Mouse (Mus musculus): ENCODE results near the gene B9d1. TPM values are rescaled to one million over a fixed set of nuclear protein-coding genes. Genes with fewer than 3 reads are reported as not detected.

B9d1 gene
- polyA plus RNA-seq, 1 experiment from 2014 or later = 56.0 TPM

DNA sequence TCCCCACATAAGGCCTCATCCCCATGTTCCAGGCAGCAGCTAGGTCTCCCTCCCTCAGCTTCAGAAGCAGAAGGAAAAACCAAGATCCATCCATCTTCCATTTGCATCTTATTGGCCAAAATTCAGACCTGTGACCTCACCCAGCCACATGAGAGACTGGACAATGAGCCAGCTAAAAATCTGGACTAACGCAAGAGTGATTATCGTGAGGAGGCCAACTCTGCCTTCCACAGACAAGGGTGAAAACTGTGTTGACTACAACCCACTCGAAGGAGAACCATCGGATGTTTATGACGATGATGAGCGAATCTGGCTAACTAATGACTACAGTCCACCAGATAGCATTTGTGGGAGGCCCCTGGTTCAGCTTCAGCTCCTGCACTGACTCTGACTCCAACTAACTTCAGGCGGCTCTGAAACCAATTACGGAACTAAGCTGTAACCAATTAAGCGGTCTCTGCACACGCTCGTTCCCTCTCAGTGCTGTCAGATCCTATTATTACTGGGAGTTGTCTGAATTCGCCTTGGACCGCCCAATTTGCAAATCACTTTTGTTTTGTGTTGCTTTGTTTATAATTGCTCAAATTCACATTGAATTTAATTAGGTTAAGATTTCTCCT, 21.6 kb upstream of the B9d1 start:
- peaks cover 48% of the 10 kb centered on the region for H3K4me1 ChIP-seq

DNA sequence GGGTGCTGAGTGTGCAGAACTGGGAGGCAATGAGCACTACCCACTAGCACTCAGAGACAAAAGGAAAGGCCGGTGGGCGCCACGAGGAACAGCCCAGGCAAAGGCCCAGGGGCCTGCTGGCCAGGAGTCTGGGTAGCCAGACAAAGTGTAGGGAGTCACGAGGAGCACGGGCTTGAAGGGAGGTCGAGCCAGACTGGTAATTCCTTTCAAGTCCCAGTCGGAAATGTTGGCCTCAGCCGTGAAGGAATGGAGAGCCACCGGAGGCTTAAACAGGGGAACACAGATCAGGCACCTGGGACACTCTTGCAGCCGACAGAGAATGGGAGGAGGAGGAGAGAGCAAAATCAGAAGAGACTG, 20.7 kb upstream of the B9d1 start:
- 14% methylated on average over 10 of the region's 10 CpGs for WGBS
- Histone ChIP-seq H3K9me3 (replicated peaks) (no peaks in the 10 kb centered on the region), H3K4me3 (peak overlapping the region; percentile 39), H3K36me3 (peaks cover 29% of the 10 kb centered on the region), H3K27me3 (ENCODE audit: low read depth, poor library complexity, severe bottlenecking) (no peaks in the 10 kb centered on the region), H3K4me1 (peaks cover 48% of the 10 kb centered on the region), H3K27ac (replicated peaks) (peak overlapping the region; percentile 92)
- no peak for DNase-seq (ENCODE audit: low spot score)

More for the DNA sequence above, 21.6 kb upstream of the B9d1 start:
- Histone ChIP-seq H3K27me3 (ENCODE audit: low read depth, poor library complexity, severe bottlenecking) (no peaks in the 10 kb centered on the region), H3K9me3 (replicated peaks) (no peaks in the 10 kb centered on the region), H3K4me3 (no peak overlapping the region), H3K36me3 (peaks cover 20% of the 10 kb centered on the region), H3K27ac (replicated peaks) (peak overlapping the region; percentile 92; the same call in 1 of the 2 replicates)
- 73% methylated on average over 13 of the region's 13 CpGs for WGBS
- DNase-seq (ENCODE audit: low spot score) = no peak

DNA sequence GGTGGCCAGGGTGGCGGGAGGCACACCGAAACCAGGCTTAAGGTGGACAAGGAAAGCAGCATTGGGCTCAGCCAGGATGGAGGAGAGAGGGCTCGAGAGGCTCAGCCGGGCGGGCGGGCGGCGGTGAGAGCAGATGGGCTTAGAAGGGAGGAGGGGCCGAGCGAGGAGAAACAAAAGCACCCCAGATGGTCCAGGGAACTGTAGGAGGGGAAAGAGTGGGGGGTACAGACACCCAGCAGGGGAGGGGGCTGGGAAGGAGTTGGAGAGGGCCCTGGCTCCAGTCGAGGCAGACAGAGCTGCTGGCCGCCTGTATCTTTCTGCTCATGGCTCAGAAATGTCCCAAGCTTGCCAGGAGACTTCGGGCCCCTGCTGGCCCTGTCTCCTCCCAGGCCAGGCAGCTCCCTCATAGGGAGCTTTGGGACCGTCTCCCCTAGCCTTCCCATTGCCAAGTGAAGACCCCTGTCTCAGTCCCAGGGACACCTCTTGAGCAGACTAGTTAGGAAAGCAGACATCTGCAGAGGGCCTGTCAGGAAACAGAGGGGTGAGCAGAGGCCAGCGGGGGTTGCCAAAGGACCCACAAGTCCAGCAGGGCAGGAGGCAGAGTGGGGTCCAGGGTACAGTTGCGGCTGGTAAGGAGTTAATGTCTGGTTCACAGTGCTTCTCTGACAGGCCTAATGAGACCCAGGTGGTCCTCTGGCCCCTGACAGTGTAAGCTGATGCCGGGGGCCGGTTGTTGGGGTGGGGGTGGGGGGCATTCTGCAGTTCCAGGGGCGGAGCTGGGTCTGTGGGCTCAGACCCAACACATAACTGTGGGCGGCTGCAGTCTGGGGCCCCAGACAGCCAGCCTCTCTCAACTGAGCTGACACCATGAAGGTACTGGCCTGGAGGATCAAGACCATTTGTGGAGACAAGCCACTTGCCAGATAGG, 20.1 kb upstream of the B9d1 start, which contains the start of gene Mfap4:
TSS of gene Mfap4 (plus strand) at position 819 of the 928 bp plus-strand sequence.
- Histone ChIP-seq H3K27ac (replicated peaks) (peak within 1 kb of the TSS; percentile 92), H3K9me3 (replicated peaks) (no peaks in the 10 kb centered on the region), H3K4me3 (peak within 1 kb of the TSS; percentile 39), H3K4me1 (peaks cover 50% of the 10 kb centered on the region), H3K36me3 (peaks cover 35% of the 10 kb centered on the region), H3K27me3 (ENCODE audit: low read depth, poor library complexity, severe bottlenecking) (no peaks in the 10 kb centered on the region)
- 5% methylated on average over 20 of the region's 20 CpGs for WGBS
- peak; percentile 77 for DNase-seq (ENCODE audit: low spot score)

DNA sequence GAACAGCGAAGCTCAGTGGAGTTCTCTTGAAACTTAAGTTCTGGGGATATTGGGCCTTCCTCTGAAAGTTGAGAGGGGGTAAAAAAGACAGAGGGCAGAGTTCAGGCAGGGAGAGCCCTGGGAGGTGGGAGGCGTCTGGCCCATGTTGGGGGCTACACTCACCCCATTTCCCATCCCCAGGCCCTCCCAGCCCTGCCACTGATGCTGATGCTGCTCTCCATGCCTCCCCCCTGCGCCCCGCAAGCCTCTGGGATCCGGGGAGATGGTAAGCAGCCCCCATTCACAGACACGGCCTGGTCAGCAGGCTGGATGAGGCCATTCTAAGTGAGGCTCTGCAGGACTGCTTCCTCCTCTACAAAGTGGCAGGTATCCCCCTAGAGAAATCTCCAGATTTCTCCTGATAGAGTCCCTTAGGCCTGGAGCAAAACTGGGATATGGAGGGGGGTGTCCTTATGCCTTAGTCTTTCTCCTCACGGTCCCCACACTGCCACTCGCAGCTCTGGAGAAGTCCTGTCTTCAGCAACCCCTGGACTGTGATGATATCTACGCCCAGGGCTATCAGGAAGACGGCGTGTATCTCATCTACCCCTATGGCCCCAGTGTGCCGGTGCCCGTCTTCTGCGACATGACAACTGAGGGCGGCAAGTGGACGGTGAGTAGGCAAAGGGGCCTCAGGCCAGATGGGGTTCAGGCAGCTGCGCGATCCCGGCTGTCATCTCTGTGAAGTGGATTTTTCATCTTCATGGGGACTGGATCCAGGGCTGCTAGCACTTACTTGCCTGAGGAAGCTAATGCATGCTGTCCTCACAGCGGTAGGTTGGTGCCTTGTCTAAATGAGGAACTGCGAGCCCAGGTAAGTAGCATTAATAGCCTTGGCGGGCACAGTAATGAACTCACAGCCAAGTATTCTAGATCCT, 19.1 kb upstream of the B9d1 start:
- Histone ChIP-seq H3K27me3 (ENCODE audit: low read depth, poor library complexity, severe bottlenecking) (no peaks in the 10 kb centered on the region), H3K9me3 (replicated peaks) (no peaks in the 10 kb centered on the region), H3K4me3 (peak overlapping the region; percentile 39), H3K27ac (replicated peaks) (peak overlapping the region; percentile 92), H3K36me3 (peaks cover 44% of the 10 kb centered on the region), H3K4me1 (peaks cover 59% of the 10 kb centered on the region)
- DNase-seq (ENCODE audit: low spot score) = no peak
- WGBS = 71% methylated on average over 22 of the region's 22 CpGs

DNA sequence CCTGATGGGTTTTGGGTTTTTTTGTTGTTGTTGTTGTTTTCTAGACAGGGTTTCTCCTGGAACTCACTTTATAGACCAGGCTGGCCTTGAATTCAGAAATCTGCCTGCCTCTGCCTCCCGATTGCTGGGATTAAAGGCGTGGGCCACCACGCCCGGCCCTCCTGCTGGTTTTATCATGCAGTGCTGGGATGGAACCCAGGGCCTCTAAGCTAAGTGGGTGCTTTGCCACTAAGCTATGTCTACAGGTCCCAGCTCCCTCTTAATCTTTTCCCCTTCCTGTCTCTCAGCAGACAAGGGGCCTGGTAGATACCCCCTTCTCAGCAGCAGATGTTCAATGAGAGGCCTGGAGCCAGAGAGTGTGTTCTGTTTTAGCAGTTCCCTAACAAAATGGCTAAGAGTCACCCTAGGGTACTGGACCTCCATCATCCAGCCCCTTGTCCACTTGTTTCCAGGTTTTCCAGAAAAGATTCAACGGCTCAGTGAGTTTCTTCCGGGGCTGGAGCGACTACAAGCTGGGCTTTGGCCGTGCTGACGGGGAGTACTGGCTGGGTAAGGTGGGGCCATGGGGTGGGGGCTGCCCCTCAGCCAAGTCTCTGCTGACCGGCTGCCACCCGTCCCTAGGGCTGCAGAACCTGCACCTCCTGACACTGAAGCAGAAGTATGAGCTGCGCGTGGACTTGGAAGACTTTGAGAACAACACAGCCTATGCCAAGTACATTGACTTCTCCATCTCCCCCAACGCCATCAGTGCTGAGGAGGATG, 18.3 kb upstream of the B9d1 start:
- 91% methylated on average over 14 of the region's 14 CpGs for WGBS
- peaks cover 53% of the 10 kb centered on the region for H3K36me3 ChIP-seq
- H3K4me3 ChIP-seq = peak overlapping the region; percentile 39
- H3K9me3 ChIP-seq (replicated peaks) = no peaks in the 10 kb centered on the region
- DNase-seq (ENCODE audit: low spot score) = no peak
- H3K27me3 ChIP-seq (ENCODE audit: low read depth, poor library complexity, severe bottlenecking) = no peaks in the 10 kb centered on the region
- H3K27ac ChIP-seq (replicated peaks) = peak overlapping the region; percentile 92
- H3K4me1 ChIP-seq = peaks cover 58% of the 10 kb centered on the region

DNA sequence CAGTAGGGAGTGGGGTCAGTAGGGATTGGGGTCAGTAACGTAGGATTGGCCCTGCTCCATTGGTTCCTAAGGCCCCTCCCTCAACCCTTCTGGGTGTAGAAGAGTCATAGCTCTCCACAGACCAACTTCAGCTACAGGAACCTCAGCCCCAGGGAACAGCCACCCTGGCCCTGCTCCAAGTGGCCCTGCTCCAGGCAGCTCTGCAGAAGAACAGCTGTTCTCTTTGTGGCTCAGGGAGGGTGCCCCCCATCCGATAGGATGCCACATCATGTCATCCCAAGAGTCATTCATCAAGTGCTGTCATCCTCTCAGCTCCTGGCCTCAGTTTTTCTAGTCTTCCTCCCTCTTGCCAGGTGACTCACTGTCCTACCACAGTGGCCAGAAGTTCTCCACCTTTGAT, 17.5 kb upstream of the B9d1 start:
- no peaks in the 10 kb centered on the region for H3K27me3 ChIP-seq (ENCODE audit: low read depth, poor library complexity, severe bottlenecking)
- no peak for DNase-seq (ENCODE audit: low spot score)
- peaks cover 60% of the 10 kb centered on the region for H3K36me3 ChIP-seq
- peaks cover 56% of the 10 kb centered on the region for H3K4me1 ChIP-seq
- no peak overlapping the region for H3K27ac ChIP-seq (replicated peaks)
- 83% methylated on average over 2 of the region's 2 CpGs for WGBS
- no peaks in the 10 kb centered on the region for H3K9me3 ChIP-seq (replicated peaks)
- no peak overlapping the region for H3K4me3 ChIP-seq

DNA sequence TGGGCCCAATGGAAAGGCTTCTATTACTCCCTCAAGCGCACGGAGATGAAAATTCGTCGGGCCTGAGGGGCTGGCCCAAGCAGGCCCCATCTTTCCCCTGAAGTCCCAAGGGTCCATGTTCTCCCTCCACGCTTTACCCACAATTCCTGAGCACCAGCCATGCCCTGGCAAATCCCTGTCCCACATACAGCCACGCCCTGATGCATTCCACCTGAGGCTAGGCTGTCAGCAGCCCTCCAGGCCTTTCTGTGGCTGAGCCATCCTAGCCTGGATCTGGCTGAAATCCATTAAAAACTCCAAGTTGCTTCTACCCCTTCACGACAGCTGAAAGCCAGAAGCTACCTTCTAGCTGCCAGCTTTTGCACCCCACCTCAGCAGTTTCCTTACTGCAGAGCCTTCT, 17.0 kb upstream of the B9d1 start:
- WGBS = 93% methylated on average over 7 of the region's 7 CpGs
- Histone ChIP-seq H3K27ac (replicated peaks) (no peak overlapping the region), H3K36me3 (peaks cover 66% of the 10 kb centered on the region), H3K9me3 (replicated peaks) (no peaks in the 10 kb centered on the region), H3K27me3 (ENCODE audit: low read depth, poor library complexity, severe bottlenecking) (no peaks in the 10 kb centered on the region), H3K4me3 (no peak overlapping the region), H3K4me1 (peaks cover 61% of the 10 kb centered on the region)
- DNase-seq (ENCODE audit: low spot score) = no peak

DNA sequence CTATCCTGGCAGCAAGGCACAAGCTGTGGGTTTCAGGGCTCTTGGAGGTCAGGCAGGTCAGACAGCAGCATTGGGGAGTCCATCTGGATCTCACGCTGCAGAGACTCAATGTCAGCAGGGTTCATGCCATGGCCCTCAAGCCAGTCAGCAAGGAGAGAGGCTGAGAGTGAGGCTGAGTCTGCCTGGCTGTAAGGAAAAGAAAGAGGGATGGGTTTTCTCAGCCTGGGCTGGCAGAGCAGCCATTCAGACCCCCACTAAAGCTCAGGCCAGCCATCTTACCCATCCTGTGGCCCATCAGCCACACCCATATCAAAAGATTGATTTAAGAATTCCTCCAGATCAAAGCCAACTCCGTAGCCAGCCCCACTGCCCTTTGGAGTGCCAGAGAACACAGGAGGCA, 15.9 kb upstream of the B9d1 start:
- Histone ChIP-seq H3K4me3 (no peak overlapping the region), H3K4me1 (peaks cover 63% of the 10 kb centered on the region), H3K36me3 (peaks cover 67% of the 10 kb centered on the region), H3K9me3 (replicated peaks) (no peaks in the 10 kb centered on the region), H3K27ac (replicated peaks) (no peak overlapping the region), H3K27me3 (ENCODE audit: low read depth, poor library complexity, severe bottlenecking) (no peaks in the 10 kb centered on the region)
- DNase-seq (ENCODE audit: low spot score) = no peak
- WGBS = 87% methylated on average over 2 of the region's 2 CpGs

DNA sequence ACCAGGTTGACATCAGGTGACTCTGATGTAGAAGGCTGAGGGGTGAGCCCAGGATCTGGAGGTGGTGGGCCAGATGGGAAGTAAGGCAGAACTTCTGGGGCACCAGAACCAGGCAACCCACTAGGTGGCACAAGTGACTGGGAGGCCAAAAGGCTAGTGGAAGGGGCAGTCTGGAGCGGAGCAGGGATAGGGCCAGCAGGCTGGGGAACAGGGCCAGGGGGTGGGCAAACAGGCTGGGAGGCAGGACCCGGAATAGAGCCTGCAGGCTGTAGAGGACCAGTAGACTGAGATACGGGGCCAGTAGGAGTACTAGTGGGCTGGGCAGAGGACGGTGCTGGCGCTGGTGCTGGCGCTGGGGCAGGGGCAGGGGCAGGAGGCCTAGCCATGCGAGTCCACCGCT, 15.1 kb upstream of the B9d1 start:
- Histone ChIP-seq H3K36me3 (peaks cover 67% of the 10 kb centered on the region), H3K4me3 (peak overlapping the region; percentile 21; the same call in 1 of the 2 replicates), H3K9me3 (replicated peaks) (no peaks in the 10 kb centered on the region), H3K27ac (replicated peaks) (no peak overlapping the region), H3K4me1 (peaks cover 57% of the 10 kb centered on the region), H3K27me3 (ENCODE audit: low read depth, poor library complexity, severe bottlenecking) (no peaks in the 10 kb centered on the region)
- no peak for DNase-seq (ENCODE audit: low spot score)
- 96% methylated on average over 8 of the region's 8 CpGs for WGBS

DNA sequence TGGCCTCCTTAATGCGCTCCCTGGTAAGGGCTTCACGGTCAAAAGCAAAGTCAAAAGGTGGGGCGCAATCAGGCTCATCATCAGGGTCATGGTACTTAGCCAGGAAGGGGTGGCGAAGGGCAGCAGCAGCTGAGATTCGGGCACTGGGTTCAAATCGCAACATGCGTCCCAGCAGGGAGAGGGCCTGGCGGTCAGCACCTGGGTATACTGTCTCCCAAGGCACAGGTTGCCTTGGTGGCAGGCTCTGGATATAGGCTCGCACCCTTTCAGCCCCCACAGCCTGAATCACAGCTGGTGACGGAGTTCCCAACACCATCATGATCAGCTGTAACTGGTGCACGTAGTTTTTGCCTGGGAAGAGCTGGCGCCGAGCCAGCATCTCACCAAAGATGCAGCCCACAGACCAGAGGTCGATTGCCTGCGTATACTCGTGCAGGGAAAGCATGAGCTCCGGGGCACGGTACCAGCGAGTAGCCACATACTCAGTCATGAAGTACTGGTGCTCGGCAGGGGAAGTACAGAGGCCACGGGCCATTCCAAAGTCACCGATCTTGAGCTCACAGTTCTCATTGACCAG, 13.9 kb upstream of the B9d1 start:
- WGBS = 95% methylated on average over 22 of the region's 22 CpGs
- Histone ChIP-seq H3K27ac (replicated peaks) (no peak overlapping the region), H3K4me1 (peaks cover 50% of the 10 kb centered on the region)

DNA sequence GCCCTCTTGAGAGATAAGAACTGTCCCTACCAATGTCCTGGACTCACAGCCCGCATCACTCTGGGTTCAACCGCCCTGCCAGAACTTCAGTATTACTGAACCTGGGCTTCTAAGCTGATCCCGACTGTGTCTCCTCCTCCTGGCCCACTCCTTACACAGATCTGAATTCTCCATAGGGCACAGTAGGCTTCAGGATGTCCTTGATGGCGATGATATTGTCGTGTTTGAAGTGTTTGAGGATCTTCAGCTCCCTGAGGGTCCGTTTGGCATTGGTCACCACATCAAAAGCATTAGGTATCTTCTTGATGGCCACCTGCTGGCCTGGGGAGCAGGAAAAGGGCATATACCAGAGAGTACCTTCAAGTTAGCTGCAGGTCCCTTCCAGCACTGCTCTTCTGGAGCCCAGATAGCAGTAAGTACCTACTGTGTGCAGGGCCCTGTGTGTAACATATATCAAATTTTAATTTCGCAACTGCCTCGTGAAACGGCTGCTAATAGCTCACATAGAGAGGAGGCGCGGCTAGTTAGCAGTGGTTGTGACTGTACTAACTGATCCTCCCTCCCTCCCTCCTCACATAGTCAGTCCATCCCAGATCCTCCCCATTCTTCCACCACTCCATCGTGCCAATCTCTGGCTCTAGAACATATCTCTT, 12.1 kb upstream of the B9d1 start:
- Histone ChIP-seq H3K36me3 (peaks cover 52% of the 10 kb centered on the region), H3K9me3 (replicated peaks) (no peaks in the 10 kb centered on the region), H3K27ac (replicated peaks) (peak overlapping the region; percentile 95), H3K27me3 (ENCODE audit: low read depth, poor library complexity, severe bottlenecking) (no peaks in the 10 kb centered on the region), H3K4me3 (peak overlapping the region; percentile 86), H3K4me1 (peaks cover 33% of the 10 kb centered on the region)
- WGBS = 77% methylated on average over 12 of the region's 12 CpGs
- no peak for DNase-seq (ENCODE audit: low spot score)

More for the DNA sequence above, 13.9 kb upstream of the B9d1 start:
- no peaks in the 10 kb centered on the region for H3K9me3 ChIP-seq (replicated peaks)
- peaks cover 67% of the 10 kb centered on the region for H3K36me3 ChIP-seq
- DNase-seq (ENCODE audit: low spot score) = no peak
- no peaks in the 10 kb centered on the region for H3K27me3 ChIP-seq (ENCODE audit: low read depth, poor library complexity, severe bottlenecking)
- H3K4me3 ChIP-seq = no peak overlapping the region
